ENCODE assay signal across 12 mouse cellular contexts in genomic region chr19:45040214-45040613, GRCm38 (mm10). TPM values are rescaled to one million over a fixed set of nuclear protein-coding genes. Genes with fewer than 3 reads are reported as not detected.
"Had no signal": no experiment of that assay in that cellular context is flagged by ENCODE, and none has a peak within 500 bp of the region (broad histone marks: within the 10 kb centered on the region; RNA-seq: fewer than 3 reads in every experiment).

No protein-coding gene starts in this region.

- H3K4me2 ChIP-seq: limb, embryonic 13.5 days had no signal

- H3K4me1 ChIP-seq: limb, embryonic 13.5 days had no signal

- H3K4me3 ChIP-seq: limb, embryonic 13.5 days had no signal

- H3K27ac ChIP-seq: limb, embryonic 13.5 days; liver, embryonic 14.5 days had no signal

- H3K9me3 ChIP-seq: limb, embryonic 13.5 days had no signal

- H3K9ac ChIP-seq: limb, embryonic 13.5 days; liver, embryonic 14.5 days had no signal

- DNase-seq: kidney, adult 9 months; kidney, postnatal 10 days; lung, adult 18-20 months; midbrain, embryonic 14.5 days; right cerebral cortex, adult 18-20 months; right cerebral cortex, postnatal 25 days; thymus, adult 18-20 months; thymus, postnatal 14 days had no signal

- H3K36me3 ChIP-seq: limb, embryonic 13.5 days had no signal

RNA-seq across cellular contexts. Expression of gene Pdzd7, which starts 5.3 kb away (rescaled TPM):
- total RNA-seq: liver, adult 2 months; monocyte, adult 5-6 weeks had no signal

RNA-seq across cellular contexts. Expression of gene Lzts2, which starts 26.0 kb away (rescaled TPM):
- total RNA-seq: monocyte, adult 5-6 weeks had no signal
